Mouse (Mus musculus) liver, adult 2 months (tissue): ENCODE data around the gene AI837181. TPM values are rescaled to one million over a fixed set of nuclear protein-coding genes. Genes with fewer than 3 reads are reported as not detected.

Experiments
- DNase-seq: peaks from one replicate; pipeline ENCODE4 v3.0.0-alpha.2; 2011; ENCODE audit warnings: low read depth, low spot score; ENCODE audit errors: extremely low read depth
- H3K27ac ChIP-seq: fragments of 200-500 bp; replicated peaks from 2 replicates; pipeline ENCODE4 v1.5.1; 2012; ENCODE audit warnings: low read depth, mild to moderate bottlenecking, control low read depth, inconsistent platforms, low read length; ENCODE audit not compliant: insufficient read depth
- H3K27me3 ChIP-seq: fragments of 200-500 bp; 2 replicates; pipeline ENCODE4 v1.6.1; 2012; ENCODE audit warnings: mild to moderate bottlenecking, moderate library complexity, low read length, inconsistent platforms; ENCODE audit not compliant: control insufficient read depth, insufficient read depth
- H3K36me3 ChIP-seq: fragments of 200-500 bp; 2 replicates; pipeline ENCODE4 v1.6.1; 2012; ENCODE audit warnings: low read length, inconsistent platforms; ENCODE audit not compliant: control insufficient read depth, insufficient read depth
- H3K4me1 ChIP-seq: fragments of 200-500 bp; 2 replicates; pipeline ENCODE4 v1.6.1; 2011; ENCODE audit warnings: low read length; ENCODE audit not compliant: control insufficient read depth, insufficient read depth
- H3K4me3 ChIP-seq: fragments of 200-500 bp; 2 replicates; pipeline ENCODE4 v1.5.1; 2011; ENCODE audit warnings: low read depth, mild to moderate bottlenecking, control low read depth, low read length, moderate library complexity; ENCODE audit not compliant: insufficient read depth
- H3K79me2 ChIP-seq: fragments of 200-500 bp; 2 replicates; pipeline ENCODE4 v1.6.1; 2012; ENCODE audit warnings: inconsistent platforms, mild to moderate bottlenecking, low read length, moderate library complexity; ENCODE audit not compliant: control insufficient read depth, insufficient read depth
- H3K9ac ChIP-seq: fragments of 200-500 bp; 2 replicates; pipeline ENCODE4 v1.6.1; 2012; ENCODE audit warnings: low read depth, mild to moderate bottlenecking, control low read depth, inconsistent platforms, low read length
- CTCF ChIP-seq: fragments of 200-500 bp; IDR thresholded peaks from 2 replicates; pipeline ENCODE4 v1.5.1; 2011; ENCODE audit warnings: low read depth, low read length, control low read depth
- POLR2A ChIP-seq: fragments of 200-500 bp; IDR thresholded peaks from 2 replicates; pipeline ENCODE4 v1.6.1; 2011; ENCODE audit warnings: low read length, control low read depth; ENCODE audit not compliant: insufficient read depth; ENCODE audit errors: extremely low read depth
- WGBS: fragments of 180-500 bp; shearing (Covaris S2); methylation state at CpG from one replicate; pipeline ENCODE4 v1.1.7; 2018; 5-methylcytosine and 5-hydroxymethylcytosine counted together
- polyA plus RNA-seq: library from polyadenylated mRNA; depleted of rRNA; stranded (reverse); fragments of >200 nt; gene quantifications from 2 replicates; pipeline ENCODE4 v1.2.3, GENCODE M21; 2012
- total RNA-seq: library from RNA; depleted of rRNA; stranded (reverse); fragments of >200 nt; gene quantifications from 2 replicates; pipeline ENCODE4 v1.2.3, GENCODE M21; 2014

Gene AI837181
- total and polyA plus RNA-seq, 2 experiments = 7.8 to 36.6 TPM

GRCm38 (mm10) chr19:5424092-5424781, 707 bp upstream of the AI837181 start:
- Histone ChIP-seq H3K4me1 (peaks cover 14% of the 10 kb centered on the region), H3K9ac (peak overlapping the region; percentile 86), H3K27me3 (no peaks in the 10 kb centered on the region), H3K4me3 (peak overlapping the region; percentile 87), H3K36me3 (peaks cover 7% of the 10 kb centered on the region), H3K79me2 (peaks cover 14% of the 10 kb centered on the region; the same call in 1 of the 2 replicates), H3K27ac (peak overlapping the region; percentile 79)
- DNase-seq = peak; percentile 53
- whole genome bisulfite sequencing = 1% methylated on average over 39 of the region's 48 CpGs
- TF ChIP-seq CTCF = no peak
- TF ChIP-seq POLR2A = no peak

GRCm38 (mm10) chr19:5425906-5426565, 1.1 kb downstream of the AI837181 start:
- H3K9ac ChIP-seq = peak overlapping the region; percentile 99
- no peak for TF ChIP-seq POLR2A
- no peaks in the 10 kb centered on the region for H3K27me3 ChIP-seq
- H3K79me2 ChIP-seq = peaks cover 14% of the 10 kb centered on the region; the same call in 1 of the 2 replicates
- no peaks in the 10 kb centered on the region; the same call in 1 of the 2 replicates for H3K36me3 ChIP-seq
- peak overlapping the region; percentile 96 for H3K4me3 ChIP-seq
- H3K27ac ChIP-seq = peak overlapping the region; percentile 83; the same call in 1 of the 2 replicates
- WGBS = 85% methylated on average over 18 of the region's 18 CpGs
- peaks cover 14% of the 10 kb centered on the region for H3K4me1 ChIP-seq
- DNase-seq = no peak

- 87% methylated on average over 13 of the region's 13 CpGs for WGBS
- DNase-seq = no peak
- Histone ChIP-seq H3K9ac (no peak overlapping the region), H3K27ac (no peak overlapping the region), H3K36me3 (no peaks in the 10 kb centered on the region; the same call in 1 of the 2 replicates), H3K4me1 (peaks cover 14% of the 10 kb centered on the region), H3K27me3 (no peaks in the 10 kb centered on the region), H3K79me2 (peaks cover 14% of the 10 kb centered on the region; the same call in 1 of the 2 replicates), H3K4me3 (no peak overlapping the region)
- TF ChIP-seq POLR2A (no peak), CTCF (no peak)
Measured at GRCm38 (mm10) chr19:5426640-5427290, 1.8 kb downstream of the AI837181 start.

GRCm38 (mm10) chr19:5428083-5428482, 3.1 kb downstream of the AI837181 start:
- peak; percentile 33 for DNase-seq

GRCm38 (mm10) chr19:5429219-5429618, 4.3 kb downstream of the AI837181 start:
- TF ChIP-seq CTCF = no peak
- TF ChIP-seq POLR2A = no peak
- no peaks in the 10 kb centered on the region for H3K27me3 ChIP-seq
- H3K4me1 ChIP-seq = peaks cover 15% of the 10 kb centered on the region
- H3K9ac ChIP-seq = no peak overlapping the region
- H3K4me3 ChIP-seq = no peak overlapping the region
- peaks cover 14% of the 10 kb centered on the region; the same call in 1 of the 2 replicates for H3K79me2 ChIP-seq
- H3K27ac ChIP-seq = no peak overlapping the region
- no peaks in the 10 kb centered on the region for H3K36me3 ChIP-seq
- WGBS = 70% methylated on average over 4 of the region's 4 CpGs
- DNase-seq = no peak

More at GRCm38 (mm10) chr19:5428083-5428482, 3.1 kb downstream of the AI837181 start:
- no peak overlapping the region for H3K9ac ChIP-seq
- no peak overlapping the region for H3K4me3 ChIP-seq
- no peaks in the 10 kb centered on the region for H3K27me3 ChIP-seq
- H3K27ac ChIP-seq = no peak overlapping the region
- H3K79me2 ChIP-seq = peaks cover 14% of the 10 kb centered on the region; the same call in 1 of the 2 replicates
- 88% methylated on average over 2 of the region's 2 CpGs for WGBS
- H3K36me3 ChIP-seq = no peaks in the 10 kb centered on the region
- H3K4me1 ChIP-seq = peaks cover 15% of the 10 kb centered on the region
- TF ChIP-seq POLR2A (no peak), CTCF (peak; percentile 28; the same call in 1 of the 2 replicates)
